Mouse (Mus musculus) ES-E14 (cell line): ENCODE data around the gene Daam1.

Experiments
- MAFK ChIP-seq: IDR thresholded peaks from 2 replicates; pipeline ENCODE4 v1.6.1; 2014; ENCODE audit warnings: mild to moderate bottlenecking, low read depth, low read length, inconsistent platforms; ENCODE audit not compliant: insufficient read depth
- ZC3H11A ChIP-seq: IDR thresholded peaks from 2 replicates; pipeline ENCODE4 v1.6.1; 2012; ENCODE audit warnings: low read depth, mild to moderate bottlenecking, inconsistent platforms, low read length, borderline replicate concordance
- ZNF384 ChIP-seq: IDR thresholded peaks from 2 replicates; pipeline ENCODE4 v1.6.1; 2012; ENCODE audit warnings: low read depth, low read length, inconsistent platforms

DNA sequence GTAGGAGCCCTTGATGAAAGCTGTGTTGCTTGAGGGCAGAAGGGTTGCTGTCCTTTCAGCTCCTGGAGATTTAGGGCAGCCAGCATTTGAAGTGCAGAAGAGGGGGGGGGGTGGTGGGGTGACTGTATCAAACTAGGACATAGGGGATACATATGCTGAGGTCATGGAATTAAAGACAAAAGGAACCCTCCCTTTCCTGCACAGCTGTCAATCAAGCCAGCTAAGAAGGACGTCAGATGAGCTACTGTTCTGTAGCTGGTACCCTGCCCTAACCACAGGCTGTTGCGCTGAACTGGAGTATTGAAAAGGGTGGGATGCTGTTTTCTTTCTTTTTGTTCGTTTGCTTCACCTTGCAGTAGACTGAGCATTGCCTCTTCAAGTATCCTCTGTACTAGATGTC, 89.1 kb downstream of the Daam1 start:
- TF ChIP-seq ZC3H11A = no peak
- no peak for TF ChIP-seq MAFK
- TF ChIP-seq ZNF384 = no peak
